Mouse (Mus musculus): ENCODE results near the gene Dnpep.

Dnpep gene

GRCm38 (mm10) chr1:75264091-75264880, 53.5 kb downstream of the Dnpep start, which contains the start of gene Ptprn:
Gene Ptprn, minus strand, starts transcription at chr1:75264502.
- DNase-seq (ENCODE audit: low spot score in 2 of 2): no peak

DNA sequence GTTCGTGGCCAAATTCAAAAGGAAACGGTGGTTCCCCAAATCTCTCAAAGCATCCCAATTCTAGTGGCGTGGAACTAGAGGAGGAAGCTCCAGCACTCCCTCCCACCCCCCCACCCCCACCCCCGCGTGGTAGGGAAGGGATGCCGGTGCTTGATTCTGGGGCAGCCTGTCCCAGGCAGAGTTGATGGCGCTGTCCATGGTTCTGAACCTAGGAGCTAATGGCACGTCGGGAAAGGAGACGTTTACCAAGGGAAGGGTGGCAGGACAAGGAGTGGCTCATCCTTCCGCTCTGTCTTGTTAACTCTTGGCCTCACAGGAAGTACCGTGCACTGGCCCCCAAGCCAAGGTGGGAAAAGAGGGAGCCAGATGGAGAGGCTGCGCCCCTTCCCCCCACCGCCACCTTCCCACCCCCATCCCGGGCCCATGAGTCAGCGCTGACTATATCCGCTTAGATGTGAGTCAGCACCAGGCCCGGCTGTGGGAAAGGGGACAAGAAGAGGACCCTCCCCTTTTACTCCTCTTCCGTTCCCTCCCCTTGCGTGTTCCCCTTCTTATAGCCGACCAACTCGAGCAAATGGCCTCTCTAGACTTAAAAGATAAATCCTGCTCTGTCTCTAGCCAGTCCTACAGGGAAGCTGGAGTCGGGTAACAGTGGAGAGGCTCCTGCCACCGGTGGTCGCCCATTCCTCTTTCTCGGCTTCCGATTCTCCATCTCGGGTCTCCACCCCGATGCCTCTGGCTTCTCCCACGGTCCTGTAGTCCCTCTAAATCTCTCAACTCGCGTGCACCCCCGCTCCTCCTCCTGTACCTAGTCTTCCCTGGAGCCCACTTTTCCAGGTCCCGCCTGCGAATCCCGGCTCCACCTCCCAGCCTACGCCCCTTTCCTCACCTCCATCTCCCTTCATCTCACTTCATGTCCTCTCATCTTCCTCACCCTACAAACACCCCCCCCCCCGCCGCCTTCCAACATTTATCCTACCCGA, 54.5 kb downstream of the Dnpep start:
- peak in 1 of 2 experiments; percentile 78 for DNase-seq (ENCODE audit: low spot score in 2 of 2)

GRCm38 (mm10) chr1:75261278-75261677, 56.5 kb downstream of the Dnpep start:
- no peak for DNase-seq (ENCODE audit: low spot score in 2 of 2)

Measured in urinary bladder, postnatal 4 days (tissue).